Mouse (Mus musculus): ENCODE measurements at regions not wholly inside any gene's neighbourhood (a gene's known extent, or its start where the extent isn't known, plus 50 kb on each side); places are given as distances from the start of the nearest gene placed in this dataset.

GRCm38 (mm10) chr10:119026291-119026690, 156.3 kb upstream of the Dyrk2 start:
- no peak overlapping the region for H3K4me3 ChIP-seq (ENCODE audit: extremely low read depth, insufficient read depth, insufficient read length)
- WGBS, result 70% methylated on average over 4 of the region's 4 CpGs

GRCm38 (mm10) chr10:119024425-119024824, 154.4 kb upstream of the Dyrk2 start:
- DNase-seq (ENCODE audit: low read depth in 1 of 2, low spot score in 2 of 2), result no peak
- Histone ChIP-seq H3K4me3 (ENCODE audit: extremely low read depth, insufficient read depth, insufficient read length) (no peak overlapping the region), H3K36me3 (ENCODE audit: control insufficient read depth, insufficient read depth, low read length) (no peaks in the 10 kb centered on the region), H3K27me3 (ENCODE audit: control insufficient read depth, insufficient read depth, low read length) (no peaks in the 10 kb centered on the region), H3K27ac (ENCODE audit: insufficient read depth, low read length) (no peak overlapping the region), H3K4me1 (ENCODE audit: control insufficient read depth, insufficient read depth, insufficient read length) (peaks cover 11% of the 10 kb centered on the region; the same call in 1 of the 2 replicates)
- WGBS, result 49% methylated on average over 9 of the region's 9 CpGs
- TF ChIP-seq POLR2A (IDR thresholded peaks at IDR 0.05; ENCODE audit: low read depth, low read length) (no peak), CTCF (IDR thresholded peaks at IDR 0.05; ENCODE audit: extremely low read depth, insufficient read depth, insufficient read length, insufficient replicate concordance) (no peak)

More at GRCm38 (mm10) chr10:119026291-119026690, 156.3 kb upstream of the Dyrk2 start:
- peaks cover 11% of the 10 kb centered on the region; the same call in 1 of the 2 replicates for H3K4me1 ChIP-seq (ENCODE audit: control insufficient read depth, insufficient read depth, insufficient read length)
- DNase-seq (ENCODE audit: low read depth in 1 of 2, low spot score in 2 of 2), result no peak
- TF ChIP-seq POLR2A (IDR thresholded peaks at IDR 0.05; ENCODE audit: low read depth, low read length) (no peak), CTCF (IDR thresholded peaks at IDR 0.05; ENCODE audit: extremely low read depth, insufficient read depth, insufficient read length, insufficient replicate concordance) (no peak)
- H3K36me3 ChIP-seq (ENCODE audit: control insufficient read depth, insufficient read depth, low read length), result no peaks in the 10 kb centered on the region
- no peak overlapping the region for H3K27ac ChIP-seq (ENCODE audit: insufficient read depth, low read length)
- no peaks in the 10 kb centered on the region for H3K27me3 ChIP-seq (ENCODE audit: control insufficient read depth, insufficient read depth, low read length)

GRCm38 (mm10) chr10:119019082-119019481, 149.1 kb upstream of the Dyrk2 start:
- no peak for TF ChIP-seq POLR2A (IDR thresholded peaks at IDR 0.05; ENCODE audit: low read depth, low read length)
- no peak for TF ChIP-seq CTCF (IDR thresholded peaks at IDR 0.05; ENCODE audit: extremely low read depth, insufficient read depth, insufficient read length, insufficient replicate concordance)
- H3K27ac ChIP-seq (ENCODE audit: insufficient read depth, low read length), result no peak overlapping the region
- H3K36me3 ChIP-seq (ENCODE audit: control insufficient read depth, insufficient read depth, low read length), result no peaks in the 10 kb centered on the region
- no peaks in the 10 kb centered on the region for H3K4me1 ChIP-seq (ENCODE audit: control insufficient read depth, insufficient read depth, insufficient read length)
- 94% methylated on average over 10 of the region's 10 CpGs for WGBS
- DNase-seq (ENCODE audit: low read depth in 1 of 2, low spot score in 2 of 2), result no peak
- H3K4me3 ChIP-seq (ENCODE audit: extremely low read depth, insufficient read depth, insufficient read length), result no peak overlapping the region
- no peaks in the 10 kb centered on the region for H3K27me3 ChIP-seq (ENCODE audit: control insufficient read depth, insufficient read depth, low read length)

GRCm38 (mm10) chr10:119018490-119018889, 148.5 kb upstream of the Dyrk2 start:
- Histone ChIP-seq H3K27me3 (ENCODE audit: control insufficient read depth, insufficient read depth, low read length) (no peaks in the 10 kb centered on the region), H3K27ac (ENCODE audit: insufficient read depth, low read length) (no peak overlapping the region), H3K36me3 (ENCODE audit: control insufficient read depth, insufficient read depth, low read length) (no peaks in the 10 kb centered on the region), H3K4me1 (ENCODE audit: control insufficient read depth, insufficient read depth, insufficient read length) (no peaks in the 10 kb centered on the region), H3K4me3 (ENCODE audit: extremely low read depth, insufficient read depth, insufficient read length) (no peak overlapping the region)
- 83% methylated on average over 4 of the region's 4 CpGs for WGBS
- TF ChIP-seq CTCF (IDR thresholded peaks at IDR 0.05; ENCODE audit: extremely low read depth, insufficient read depth, insufficient read length, insufficient replicate concordance), result no peak
- no peak for TF ChIP-seq POLR2A (IDR thresholded peaks at IDR 0.05; ENCODE audit: low read depth, low read length)
- DNase-seq (ENCODE audit: low read depth in 1 of 2, low spot score in 2 of 2), result no peak

- peaks cover 3% of the 10 kb centered on the region; the same call in 1 of the 2 replicates for H3K4me1 ChIP-seq (ENCODE audit: control insufficient read depth, insufficient read depth, insufficient read length)
- no peaks in the 10 kb centered on the region for H3K27me3 ChIP-seq (ENCODE audit: control insufficient read depth, insufficient read depth, low read length)
- H3K4me3 ChIP-seq (ENCODE audit: extremely low read depth, insufficient read depth, insufficient read length), result no peak overlapping the region
- 90% methylated on average over 8 of the region's 8 CpGs for WGBS
- H3K27ac ChIP-seq (ENCODE audit: insufficient read depth, low read length), result no peak overlapping the region
- TF ChIP-seq POLR2A (IDR thresholded peaks at IDR 0.05; ENCODE audit: low read depth, low read length), result no peak
- TF ChIP-seq CTCF (IDR thresholded peaks at IDR 0.05; ENCODE audit: extremely low read depth, insufficient read depth, insufficient read length, insufficient replicate concordance), result no peak
- H3K36me3 ChIP-seq (ENCODE audit: control insufficient read depth, insufficient read depth, low read length), result no peaks in the 10 kb centered on the region
- no peak for DNase-seq (ENCODE audit: low read depth in 1 of 2, low spot score in 2 of 2)
These were observed 146.1 kb upstream of the Dyrk2 start for GRCm38 (mm10) chr10:119016104-119016503.

- TF ChIP-seq POLR2A (IDR thresholded peaks at IDR 0.05; ENCODE audit: low read depth, low read length) (no peak), CTCF (IDR thresholded peaks at IDR 0.05; ENCODE audit: extremely low read depth, insufficient read depth, insufficient read length, insufficient replicate concordance) (no peak)
- WGBS, result 87% methylated on average over 16 of the region's 16 CpGs
These were observed 145.5 kb upstream of the Dyrk2 start for GRCm38 (mm10) chr10:119015311-119016055.

GRCm38 (mm10) chr10:119014731-119015130, 144.7 kb upstream of the Dyrk2 start:
- 95% methylated on average over 4 of the region's 4 CpGs for WGBS
- Histone ChIP-seq H3K4me1 (ENCODE audit: control insufficient read depth, insufficient read depth, insufficient read length) (peaks cover 3% of the 10 kb centered on the region; the same call in 1 of the 2 replicates), H3K4me3 (ENCODE audit: extremely low read depth, insufficient read depth, insufficient read length) (no peak overlapping the region), H3K27ac (ENCODE audit: insufficient read depth, low read length) (no peak overlapping the region), H3K36me3 (ENCODE audit: control insufficient read depth, insufficient read depth, low read length) (no peaks in the 10 kb centered on the region), H3K27me3 (ENCODE audit: control insufficient read depth, insufficient read depth, low read length) (no peaks in the 10 kb centered on the region)
- DNase-seq (ENCODE audit: low read depth in 1 of 2, low spot score in 2 of 2), result no peak
- TF ChIP-seq POLR2A (IDR thresholded peaks at IDR 0.05; ENCODE audit: low read depth, low read length), result no peak

More at GRCm38 (mm10) chr10:119015311-119016055, 145.5 kb upstream of the Dyrk2 start:
- Histone ChIP-seq H3K27ac (ENCODE audit: insufficient read depth, low read length) (no peak overlapping the region), H3K36me3 (ENCODE audit: control insufficient read depth, insufficient read depth, low read length) (no peaks in the 10 kb centered on the region), H3K4me1 (ENCODE audit: control insufficient read depth, insufficient read depth, insufficient read length) (peaks cover 3% of the 10 kb centered on the region; the same call in 1 of the 2 replicates), H3K27me3 (ENCODE audit: control insufficient read depth, insufficient read depth, low read length) (no peaks in the 10 kb centered on the region), H3K4me3 (ENCODE audit: extremely low read depth, insufficient read depth, insufficient read length) (no peak overlapping the region)
- no peak for DNase-seq (ENCODE audit: low read depth in 1 of 2, low spot score in 2 of 2)
